Mouse (Mus musculus): ENCODE results near the gene Socs7. TPM values are rescaled to one million over a fixed set of nuclear protein-coding genes. Genes with fewer than 3 reads are reported as not detected.

The Socs7 gene
- polyA plus RNA-seq, 2 experiments = 2.6 to 13.7 TPM

GRCm38 (mm10) chr11:97442891-97443675, 80.7 kb downstream of the Socs7 start:
- no peaks in the 10 kb centered on the region for H3K27me3 ChIP-seq (ENCODE audit: control insufficient read depth, insufficient read depth, low read length)
- H3K27ac ChIP-seq (replicated peaks; ENCODE audit: low read depth, low read length) = no peak overlapping the region
- WGBS = 93% methylated on average over 11 of the region's 11 CpGs
- no peaks in the 10 kb centered on the region for H3K9me3 ChIP-seq (ENCODE audit: control insufficient read depth, low read length)
- TF ChIP-seq POLR2A (IDR thresholded peaks at IDR 0.05; ENCODE audit: borderline replicate concordance, extremely low read depth, insufficient read depth, insufficient read length) = no peak
- peaks cover 40% of the 10 kb centered on the region for H3K36me3 ChIP-seq (ENCODE audit: control insufficient read depth, insufficient read depth, low read length)
- DNase-seq (ENCODE audit: low spot score) (no peak), ATAC-seq (ENCODE audit: low FRiP score, low read depth) (no peak)
- H3K4me3 ChIP-seq (replicated peaks; ENCODE audit: low read length) = no peak overlapping the region
- no peak overlapping the region for H3K9ac ChIP-seq (ENCODE audit: low read depth, low read length, severe bottlenecking)
- H3K4me2 ChIP-seq (replicated peaks; ENCODE audit: low read depth, low read length, severe bottlenecking) = no peak overlapping the region
- peaks cover 44% of the 10 kb centered on the region for H3K4me1 ChIP-seq (ENCODE audit: control insufficient read depth, insufficient read depth, low read length)

- H3K4me2 ChIP-seq (replicated peaks; ENCODE audit: low read depth, low read length, severe bottlenecking) = no peak overlapping the region
- ATAC-seq (ENCODE audit: low FRiP score, low read depth) (no peak), DNase-seq (ENCODE audit: low spot score) (no peak)
- H3K36me3 ChIP-seq (ENCODE audit: control insufficient read depth, insufficient read depth, low read length) = peaks cover 57% of the 10 kb centered on the region
- TF ChIP-seq POLR2A (IDR thresholded peaks at IDR 0.05; ENCODE audit: borderline replicate concordance, extremely low read depth, insufficient read depth, insufficient read length) = no peak
- peaks cover 33% of the 10 kb centered on the region for H3K4me1 ChIP-seq (ENCODE audit: control insufficient read depth, insufficient read depth, low read length)
- H3K27me3 ChIP-seq (ENCODE audit: control insufficient read depth, insufficient read depth, low read length) = no peaks in the 10 kb centered on the region
- H3K4me3 ChIP-seq (replicated peaks; ENCODE audit: low read length) = no peak overlapping the region
- no peak overlapping the region for H3K27ac ChIP-seq (replicated peaks; ENCODE audit: low read depth, low read length)
- no peak overlapping the region for H3K9ac ChIP-seq (ENCODE audit: low read depth, low read length, severe bottlenecking)
- 76% methylated on average over 6 of the region's 6 CpGs for WGBS
- H3K9me3 ChIP-seq (ENCODE audit: control insufficient read depth, low read length) = no peaks in the 10 kb centered on the region
Observed at GRCm38 (mm10) chr11:97445596-97445995, 83.2 kb downstream of the Socs7 start.

GRCm38 (mm10) chr11:97445999-97446511, 83.7 kb downstream of the Socs7 start:
- Histone ChIP-seq H3K9ac (ENCODE audit: low read depth, low read length, severe bottlenecking) (no peak overlapping the region), H3K9me3 (ENCODE audit: control insufficient read depth, low read length) (no peaks in the 10 kb centered on the region), H3K4me1 (ENCODE audit: control insufficient read depth, insufficient read depth, low read length) (peaks cover 33% of the 10 kb centered on the region), H3K4me2 (replicated peaks; ENCODE audit: low read depth, low read length, severe bottlenecking) (no peak overlapping the region), H3K4me3 (replicated peaks; ENCODE audit: low read length) (no peak overlapping the region), H3K36me3 (ENCODE audit: control insufficient read depth, insufficient read depth, low read length) (peaks cover 59% of the 10 kb centered on the region), H3K27me3 (ENCODE audit: control insufficient read depth, insufficient read depth, low read length) (no peaks in the 10 kb centered on the region), H3K27ac (replicated peaks; ENCODE audit: low read depth, low read length) (no peak overlapping the region)
- no peak for TF ChIP-seq POLR2A (IDR thresholded peaks at IDR 0.05; ENCODE audit: borderline replicate concordance, extremely low read depth, insufficient read depth, insufficient read length)
- 72% methylated on average over 4 of the region's 4 CpGs for WGBS
- no peak for DNase-seq (ENCODE audit: low spot score)
- no peak for ATAC-seq (ENCODE audit: low FRiP score, low read depth)

- H3K4me1 ChIP-seq (ENCODE audit: control insufficient read depth, insufficient read depth, low read length) = peaks cover 23% of the 10 kb centered on the region
Observed at GRCm38 (mm10) chr11:97447979-97448378, 85.6 kb downstream of the Socs7 start.

More at GRCm38 (mm10) chr11:97447979-97448378, 85.6 kb downstream of the Socs7 start:
- no peaks in the 10 kb centered on the region for H3K9me3 ChIP-seq (ENCODE audit: control insufficient read depth, low read length)
- H3K4me3 ChIP-seq (replicated peaks; ENCODE audit: low read length) = no peak overlapping the region
- H3K4me2 ChIP-seq (replicated peaks; ENCODE audit: low read depth, low read length, severe bottlenecking) = no peak overlapping the region
- H3K9ac ChIP-seq (ENCODE audit: low read depth, low read length, severe bottlenecking) = no peak overlapping the region
- H3K27ac ChIP-seq (replicated peaks; ENCODE audit: low read depth, low read length) = no peak overlapping the region
- ATAC-seq (ENCODE audit: low FRiP score, low read depth) (no peak), DNase-seq (ENCODE audit: low spot score) (no peak)
- TF ChIP-seq POLR2A (IDR thresholded peaks at IDR 0.05; ENCODE audit: borderline replicate concordance, extremely low read depth, insufficient read depth, insufficient read length) = no peak
- H3K36me3 ChIP-seq (ENCODE audit: control insufficient read depth, insufficient read depth, low read length) = peaks cover 78% of the 10 kb centered on the region
- WGBS = 84% methylated on average over 7 of the region's 7 CpGs
- no peaks in the 10 kb centered on the region for H3K27me3 ChIP-seq (ENCODE audit: control insufficient read depth, insufficient read depth, low read length)

Other genes with a start within 250 kb of the Socs7 start
- gene Tbx21, start 247.2 kb upstream of the Socs7 start, polyA plus RNA-seq (2012; rRNA removed) = 0.10 and 0.11 TPM in 2 replicates
- gene Tbx21, start 247.2 kb upstream of the Socs7 start, polyA plus RNA-seq (2014; fragmentation: Nextera tagmentation; extraction: Ambion mirVana) = not detected in 2 replicates
- 62.2 and 82.9 TPM in 2 replicates for gene Tbkbp1, start 211.1 kb upstream of the Socs7 start, polyA plus RNA-seq (2012; rRNA removed)
- gene Tbkbp1, start 211.1 kb upstream of the Socs7 start, polyA plus RNA-seq (2014; fragmentation: Nextera tagmentation; extraction: Ambion mirVana) = 9.7 and 11.6 TPM in 2 replicates
- 123 and 145 TPM in 2 replicates for gene Kpnb1, start 174.7 kb upstream of the Socs7 start, polyA plus RNA-seq (2012; rRNA removed)
- 71.5 and 71.8 TPM in 2 replicates for gene Kpnb1, start 174.7 kb upstream of the Socs7 start, polyA plus RNA-seq (2014; fragmentation: Nextera tagmentation; extraction: Ambion mirVana)
- gene Npepps, start 81.9 kb upstream of the Socs7 start, polyA plus RNA-seq (2012; rRNA removed) = 54.6 and 63.5 TPM in 2 replicates
- 73.9 and 83.6 TPM in 2 replicates for gene Npepps, start 81.9 kb upstream of the Socs7 start, polyA plus RNA-seq (2014; fragmentation: Nextera tagmentation; extraction: Ambion mirVana)
- 20.3 and 22.7 TPM in 2 replicates for gene Mrpl45, start 46.8 kb upstream of the Socs7 start, polyA plus RNA-seq (2012; rRNA removed)
- gene Mrpl45, start 46.8 kb upstream of the Socs7 start, polyA plus RNA-seq (2014; fragmentation: Nextera tagmentation; extraction: Ambion mirVana) = 42.4 and 42.8 TPM in 2 replicates
- gene Gpr179, start 10.5 kb upstream of the Socs7 start, polyA plus RNA-seq (2012; rRNA removed) = 0.08 and 0.09 TPM in 2 replicates
- 0.07 TPM in 2 replicates for gene Gpr179, start 10.5 kb upstream of the Socs7 start, polyA plus RNA-seq (2014; fragmentation: Nextera tagmentation; extraction: Ambion mirVana)
- 28.9 and 37.9 TPM in 2 replicates for gene Arhgap23, start 53.0 kb downstream of the Socs7 start, polyA plus RNA-seq (2012; rRNA removed)
- 9.8 and 10.8 TPM in 2 replicates for gene Arhgap23, start 53.0 kb downstream of the Socs7 start, polyA plus RNA-seq (2014; fragmentation: Nextera tagmentation; extraction: Ambion mirVana)
- gene 4933428G20Rik, start 137.8 kb downstream of the Socs7 start, polyA plus RNA-seq (2012; rRNA removed) = not detected in 2 replicates
- gene 4933428G20Rik, start 137.8 kb downstream of the Socs7 start, polyA plus RNA-seq (2014; fragmentation: Nextera tagmentation; extraction: Ambion mirVana) = 0.19 and 0.36 TPM in 2 replicates
- gene Srcin1, start 213.6 kb downstream of the Socs7 start, polyA plus RNA-seq (2012; rRNA removed) = 4.0 and 5.1 TPM in 2 replicates
- 0.39 and 0.53 TPM in 2 replicates for gene Srcin1, start 213.6 kb downstream of the Socs7 start, polyA plus RNA-seq (2014; fragmentation: Nextera tagmentation; extraction: Ambion mirVana)

All from limb, embryonic 14.5 days (tissue).